Mouse (Mus musculus) liver, postnatal 0 days (tissue): Measurements from ENCODE around the gene 4930595D18Rik. TPM values are rescaled to one million over a fixed set of nuclear protein-coding genes. Genes with fewer than 3 reads are reported as not detected.

Experiments
- ATAC-seq: fragments of 200-750 bp; cut with Nextera tagmentation; 2 replicates; pipeline ENCODE4 v1.8.0; 2017; ENCODE audit warnings: mild to moderate bottlenecking, moderate library complexity
- DNase-seq: peaks from one replicate; pipeline ENCODE4 v3.0.0-alpha.2; 2016
- H3K27ac ChIP-seq: fragments of 300-500 bp; sonication (generic); 2 replicates; pipeline ENCODE4 v1.5.1; 2014; ENCODE audit warnings: antibody characterized with exemption, moderate library complexity, mild to moderate bottlenecking, low read depth
- H3K27me3 ChIP-seq: fragments of 300-500 bp; sonication (generic); 2 replicates; pipeline ENCODE4 v1.6.1; 2014; ENCODE audit warnings: low read length, control low read depth, mixed read lengths; ENCODE audit not compliant: insufficient read depth
- H3K36me3 ChIP-seq: fragments of 300-500 bp; sonication (generic); replicated peaks from 2 replicates; pipeline ENCODE4 v1.6.1; 2014; ENCODE audit warnings: mild to moderate bottlenecking, control low read depth, low read length, moderate library complexity, mixed read lengths; ENCODE audit not compliant: insufficient read depth
- H3K4me1 ChIP-seq: fragments of 300-500 bp; sonication (generic); 2 replicates; pipeline ENCODE4 v1.6.1; 2014; ENCODE audit warnings: antibody characterized with exemption, mild to moderate bottlenecking, control low read depth; ENCODE audit not compliant: insufficient read depth
- H3K4me2 ChIP-seq: fragments of 300-500 bp; sonication (generic); 2 replicates; pipeline ENCODE4 v1.6.1; 2014; ENCODE audit warnings: low read depth, mild to moderate bottlenecking, low read length, moderate library complexity, mixed read lengths
- H3K4me3 ChIP-seq: fragments of 300-500 bp; sonication (generic); 2 replicates; pipeline ENCODE4 v1.5.1; 2014; ENCODE audit warnings: low read depth, low read length
- H3K9ac ChIP-seq: fragments of 300-500 bp; sonication (generic); replicated peaks from 2 replicates; pipeline ENCODE4 v1.6.1; 2014; ENCODE audit warnings: mild to moderate bottlenecking, moderate library complexity
- H3K9me3 ChIP-seq: fragments of 300-500 bp; sonication (generic); 2 replicates; pipeline ENCODE4 v1.6.1; 2016; ENCODE audit warnings: mild to moderate bottlenecking, control low read depth, low read length, mixed read lengths
- CTCF ChIP-seq: sonication (generic); IDR thresholded peaks from 2 replicates; pipeline ENCODE4 v1.5.1; 2016; ENCODE audit warnings: antibody characterized with exemption, low read depth
- EP300 ChIP-seq: IDR thresholded peaks from 2 replicates; pipeline ENCODE4 v1.6.1; 2016; ENCODE audit warnings: antibody characterized with exemption, low read depth, mild to moderate bottlenecking
- WGBS: fragments of 180-500 bp; shearing (Covaris S2); extraction: QIAGEN DNeasy Blood & Tissue Kit; methylation state at CpG from one replicate; pipeline ENCODE4 v1.1.7; 2014; ENCODE audit not compliant: insufficient replicate concordance; 5-methylcytosine and 5-hydroxymethylcytosine counted together
- polyA plus RNA-seq: library from polyadenylated mRNA; unstranded; fragments of >200 nt; fragmentation: Nextera tagmentation; extraction: Ambion mirVana; gene quantifications from 2 replicates; pipeline ENCODE4 v1.2.1, GENCODE M21; 2015

The 4930595D18Rik gene
- polyA plus RNA-seq, 1 experiment from 2014 or later = not detected

DNA sequence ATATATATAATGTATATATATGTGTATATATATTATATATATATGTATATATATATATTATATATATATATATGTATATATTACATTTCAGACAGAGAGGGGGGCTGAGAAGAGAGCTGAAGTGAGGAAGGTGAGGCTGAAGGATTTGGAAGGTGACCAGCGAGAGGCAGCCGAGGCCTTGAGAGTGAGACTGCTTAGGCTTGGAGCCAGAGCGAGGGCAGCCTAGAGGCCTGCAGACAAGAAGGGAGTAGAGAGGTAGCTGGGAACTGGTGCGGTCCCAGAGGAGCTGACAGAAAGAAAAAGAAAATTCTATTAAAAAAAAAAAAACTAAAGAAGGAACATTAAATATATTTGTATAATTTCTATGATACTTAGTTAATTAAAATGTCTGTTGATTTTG lies 15.4 kb downstream of the 4930595D18Rik start:
- H3K36me3 ChIP-seq = no peaks in the 10 kb centered on the region
- H3K4me2 ChIP-seq = no peak overlapping the region
- no peak overlapping the region for H3K27ac ChIP-seq
- H3K4me3 ChIP-seq = no peak overlapping the region
- H3K9me3 ChIP-seq = no peaks in the 10 kb centered on the region
- DNase-seq = no peak
- H3K4me1 ChIP-seq = peaks cover 19% of the 10 kb centered on the region
- TF ChIP-seq EP300 (no peak), CTCF (no peak)
- WGBS = 85% methylated on average over 4 of the region's 4 CpGs
- H3K27me3 ChIP-seq = no peaks in the 10 kb centered on the region
- no peak for ATAC-seq
- no peak overlapping the region for H3K9ac ChIP-seq

DNA sequence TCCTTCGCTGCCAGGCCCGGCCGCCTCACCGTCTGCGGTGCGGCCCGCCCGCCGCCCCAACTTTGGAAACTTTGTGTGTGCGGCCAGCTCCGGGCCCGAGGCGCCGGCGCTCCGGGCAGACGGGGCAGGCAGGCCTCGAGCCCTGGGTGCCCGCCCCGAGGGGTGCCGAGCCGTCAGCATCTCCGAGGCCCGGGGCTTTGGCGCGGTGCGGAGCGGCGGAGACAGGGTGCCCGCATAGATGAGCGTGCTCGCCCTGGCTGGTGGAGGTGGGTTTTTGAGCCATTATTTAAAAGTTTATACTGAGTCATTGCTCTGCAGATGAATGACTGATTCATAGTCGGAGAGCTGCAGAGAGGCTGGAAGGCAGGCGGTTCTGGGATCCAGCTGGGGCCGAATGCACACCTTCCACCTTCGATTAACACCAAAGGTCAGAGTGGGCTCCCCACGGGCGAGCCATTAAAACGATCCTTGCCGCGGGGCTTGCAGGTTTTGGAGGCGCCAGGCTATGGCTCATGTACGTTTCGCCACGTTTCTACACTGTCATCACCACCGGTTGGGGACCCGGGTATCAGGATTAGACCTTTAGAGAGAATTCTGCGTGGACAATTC lies 17.5 kb downstream of the 4930595D18Rik start:
- H3K9me3 ChIP-seq = no peaks in the 10 kb centered on the region
- H3K9ac ChIP-seq = peak overlapping the region; percentile 78
- H3K36me3 ChIP-seq = no peaks in the 10 kb centered on the region
- peak overlapping the region; percentile 73 for H3K4me3 ChIP-seq
- peaks cover 39% of the 10 kb centered on the region for H3K4me1 ChIP-seq
- DNase-seq = peak; percentile 41
- TF ChIP-seq CTCF (no peak), EP300 (no peak)
- H3K4me2 ChIP-seq = peak overlapping the region; percentile 84
- no peaks in the 10 kb centered on the region for H3K27me3 ChIP-seq
- WGBS = under 1% methylated on average over 44 of the region's 48 CpGs
- peak overlapping the region; percentile 81 for H3K27ac ChIP-seq
- ATAC-seq = peak; percentile 22; the same call in 1 of the 2 replicates

GRCm38 (mm10) chr12:111165831-111166591 lies 18.3 kb downstream of the 4930595D18Rik start, which contains the start of gene Traf3:
Gene Traf3, plus strand, starts transcription at chr12:111166370.
- peak within 1 kb of the TSS; percentile 84 for H3K4me2 ChIP-seq
- H3K9me3 ChIP-seq = no peaks in the 10 kb centered on the region
- H3K9ac ChIP-seq = peak within 1 kb of the TSS; percentile 78
- ATAC-seq (peak; percentile 73), DNase-seq (peak; percentile 80)
- H3K4me3 ChIP-seq = peak within 1 kb of the TSS; percentile 73
- peaks cover 39% of the 10 kb centered on the region for H3K4me1 ChIP-seq
- 7% methylated on average over 40 of the region's 105 CpGs for WGBS
- TF ChIP-seq CTCF = no peak
- H3K27ac ChIP-seq = peak within 1 kb of the TSS; percentile 81
- no peaks in the 10 kb centered on the region for H3K36me3 ChIP-seq
- no peaks in the 10 kb centered on the region for H3K27me3 ChIP-seq

DNA sequence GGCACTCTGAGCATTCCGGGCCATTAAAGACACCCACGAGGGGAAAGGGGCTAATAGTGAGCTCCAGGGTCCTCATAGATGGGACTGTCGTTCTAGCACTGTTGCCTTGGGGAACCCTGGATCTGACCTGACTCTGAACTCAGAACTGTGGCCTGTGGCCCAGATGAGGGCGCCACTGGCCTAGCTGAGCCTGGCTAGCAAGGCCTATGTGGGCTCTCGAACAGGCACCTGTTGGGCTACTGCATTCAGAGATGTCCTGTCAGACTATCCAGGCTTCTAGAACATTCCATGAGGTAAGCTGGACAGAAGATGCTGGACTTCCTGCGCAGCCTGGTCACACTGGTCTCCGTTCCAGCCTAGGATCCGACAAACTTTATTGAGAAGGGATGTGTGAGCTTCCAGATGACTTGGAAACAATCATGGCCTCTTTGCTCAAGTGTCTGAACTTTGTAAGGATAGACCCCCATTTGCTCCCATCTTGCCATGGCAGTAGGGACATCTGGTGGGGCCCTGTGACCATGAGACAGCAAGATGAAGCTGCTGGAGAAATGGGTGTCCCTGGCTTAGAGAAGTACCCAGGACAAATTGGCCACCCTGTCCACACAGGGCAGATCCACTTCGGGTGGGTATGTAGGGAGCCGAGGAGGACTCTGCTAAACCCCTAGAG lies 19.0 kb downstream of the 4930595D18Rik start:
- no peaks in the 10 kb centered on the region for H3K9me3 ChIP-seq
- H3K36me3 ChIP-seq = no peaks in the 10 kb centered on the region
- WGBS = 64% methylated on average over 10 of the region's 10 CpGs
- TF ChIP-seq CTCF = peak; percentile 65
- TF ChIP-seq EP300 = no peak
- peak overlapping the region; percentile 84 for H3K4me2 ChIP-seq
- peak overlapping the region; percentile 81 for H3K27ac ChIP-seq
- DNase-seq (peak; percentile 64), ATAC-seq (peak; percentile 38)
- no peak overlapping the region for H3K9ac ChIP-seq
- peaks cover 39% of the 10 kb centered on the region for H3K4me1 ChIP-seq
- peak overlapping the region; percentile 73; the same call in 1 of the 2 replicates for H3K4me3 ChIP-seq
- no peaks in the 10 kb centered on the region for H3K27me3 ChIP-seq

DNA sequence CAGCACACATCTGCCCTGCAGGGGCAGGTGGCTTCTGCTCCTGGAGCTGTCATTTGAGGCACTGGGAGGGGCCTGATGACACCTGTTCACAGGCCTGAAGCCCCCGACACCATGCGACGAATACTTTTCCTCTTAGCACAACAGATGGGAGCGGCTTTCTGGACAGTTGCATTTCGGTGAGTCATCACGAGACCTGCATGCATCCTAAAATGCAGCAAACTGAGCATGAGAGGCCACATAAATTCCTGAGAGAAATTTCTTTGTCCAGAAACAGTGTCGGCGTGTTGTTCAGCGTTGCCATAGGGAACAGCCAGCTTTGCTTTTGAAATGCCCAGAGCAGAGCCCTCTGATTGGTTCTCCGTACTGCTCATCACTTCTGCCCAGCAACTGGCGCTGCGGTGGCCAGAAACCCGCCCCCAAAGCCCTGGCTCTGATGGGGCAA lies 20.0 kb downstream of the 4930595D18Rik start:
- peak; percentile 71 for ATAC-seq
- Histone ChIP-seq H3K9me3 (no peaks in the 10 kb centered on the region), H3K27ac (no peak overlapping the region), H3K4me3 (peak overlapping the region; percentile 35), H3K9ac (peak overlapping the region; percentile 38; the same call in 1 of the 2 replicates), H3K4me1 (peaks cover 39% of the 10 kb centered on the region), H3K4me2 (peak overlapping the region; percentile 72), H3K27me3 (no peaks in the 10 kb centered on the region), H3K36me3 (no peaks in the 10 kb centered on the region)
- 6% methylated on average over 13 of the region's 13 CpGs for WGBS
- peak; percentile 84 for DNase-seq
- no peak for TF ChIP-seq EP300
- no peak for TF ChIP-seq CTCF
